Mouse (Mus musculus): ENCODE data around the gene Ptprd. TPM values are rescaled to one million over a fixed set of nuclear protein-coding genes. Genes with fewer than 3 reads are reported as not detected.

The Ptprd gene
- polyA plus RNA-seq, 1 experiment = not detected

- H3K9me3 ChIP-seq = peaks cover 4% of the 10 kb centered on the region; the same call in 1 of the 2 replicates
- no peaks in the 10 kb centered on the region for H3K36me3 ChIP-seq (replicated peaks; ENCODE audit: low read length)
- TF ChIP-seq FLI1 (IDR thresholded peaks at IDR 0.05; ENCODE audit: low read length) = no peak
- TF ChIP-seq GATA1 (IDR thresholded peaks at IDR 0.05; ENCODE audit: borderline replicate concordance, low read length) = no peak
- H3K4me1 ChIP-seq = no peaks in the 10 kb centered on the region
- no peak overlapping the region for H3K4me3 ChIP-seq (replicated peaks)
- H3K27me3 ChIP-seq (replicated peaks) = no peaks in the 10 kb centered on the region
Observed at GRCm38 (mm10) chr4:76410053-76410452, 1801.7 kb downstream of the Ptprd start.

GRCm38 (mm10) chr4:76409159-76409558 is 1802.6 kb downstream of the Ptprd start:
- Histone ChIP-seq H3K9me3 (peaks cover 4% of the 10 kb centered on the region; the same call in 1 of the 2 replicates), H3K4me3 (replicated peaks) (no peak overlapping the region), H3K4me1 (no peaks in the 10 kb centered on the region), H3K36me3 (replicated peaks; ENCODE audit: low read length) (no peaks in the 10 kb centered on the region), H3K27me3 (replicated peaks) (no peaks in the 10 kb centered on the region)
- TF ChIP-seq FLI1 (IDR thresholded peaks at IDR 0.05; ENCODE audit: low read length) (no peak), GATA1 (IDR thresholded peaks at IDR 0.05; ENCODE audit: borderline replicate concordance, low read length) (no peak)

- Histone ChIP-seq H3K4me3 (replicated peaks) (no peak overlapping the region), H3K27me3 (replicated peaks) (no peaks in the 10 kb centered on the region), H3K4me1 (no peaks in the 10 kb centered on the region), H3K36me3 (replicated peaks; ENCODE audit: low read length) (no peaks in the 10 kb centered on the region), H3K9me3 (peaks cover 4% of the 10 kb centered on the region; the same call in 1 of the 2 replicates)
- TF ChIP-seq FLI1 (IDR thresholded peaks at IDR 0.05; ENCODE audit: low read length) (no peak), GATA1 (IDR thresholded peaks at IDR 0.05; ENCODE audit: borderline replicate concordance, low read length) (no peak)
Observed at GRCm38 (mm10) chr4:76405862-76406454, 1805.8 kb downstream of the Ptprd start.

- Histone ChIP-seq H3K4me3 (replicated peaks) (no peak overlapping the region), H3K36me3 (replicated peaks; ENCODE audit: low read length) (no peaks in the 10 kb centered on the region), H3K27me3 (replicated peaks) (no peaks in the 10 kb centered on the region), H3K9me3 (peaks cover 4% of the 10 kb centered on the region; the same call in 1 of the 2 replicates), H3K4me1 (no peaks in the 10 kb centered on the region)
- TF ChIP-seq FLI1 (IDR thresholded peaks at IDR 0.05; ENCODE audit: low read length) = no peak
- no peak for TF ChIP-seq GATA1 (IDR thresholded peaks at IDR 0.05; ENCODE audit: borderline replicate concordance, low read length)
Observed at GRCm38 (mm10) chr4:76403219-76403618, 1808.5 kb downstream of the Ptprd start.

- Histone ChIP-seq H3K4me1 (no peaks in the 10 kb centered on the region), H3K4me3 (replicated peaks) (no peak overlapping the region), H3K36me3 (replicated peaks; ENCODE audit: low read length) (no peaks in the 10 kb centered on the region), H3K9me3 (no peaks in the 10 kb centered on the region), H3K27me3 (replicated peaks) (no peaks in the 10 kb centered on the region)
- TF ChIP-seq FLI1 (IDR thresholded peaks at IDR 0.05; ENCODE audit: low read length) = no peak
- TF ChIP-seq GATA1 (IDR thresholded peaks at IDR 0.05; ENCODE audit: borderline replicate concordance, low read length) = no peak
Observed at GRCm38 (mm10) chr4:76387887-76388286, 1823.9 kb downstream of the Ptprd start.

GRCm38 (mm10) chr4:76386978-76387824 is 1824.6 kb downstream of the Ptprd start:
- TF ChIP-seq GATA1 (IDR thresholded peaks at IDR 0.05; ENCODE audit: borderline replicate concordance, low read length) = no peak
- TF ChIP-seq FLI1 (IDR thresholded peaks at IDR 0.05; ENCODE audit: low read length) = no peak
- Histone ChIP-seq H3K36me3 (replicated peaks; ENCODE audit: low read length) (no peaks in the 10 kb centered on the region), H3K4me3 (replicated peaks) (no peak overlapping the region), H3K4me1 (no peaks in the 10 kb centered on the region), H3K9me3 (no peaks in the 10 kb centered on the region), H3K27me3 (replicated peaks) (no peaks in the 10 kb centered on the region)

- H3K4me1 ChIP-seq = no peaks in the 10 kb centered on the region
- H3K27me3 ChIP-seq (replicated peaks) = no peaks in the 10 kb centered on the region
- no peak for TF ChIP-seq GATA1 (IDR thresholded peaks at IDR 0.05; ENCODE audit: borderline replicate concordance, low read length)
- TF ChIP-seq FLI1 (IDR thresholded peaks at IDR 0.05; ENCODE audit: low read length) = no peak
- H3K9me3 ChIP-seq = no peaks in the 10 kb centered on the region
- H3K36me3 ChIP-seq (replicated peaks; ENCODE audit: low read length) = no peaks in the 10 kb centered on the region
- H3K4me3 ChIP-seq (replicated peaks) = no peak overlapping the region
Observed at GRCm38 (mm10) chr4:76385818-76386217, 1825.9 kb downstream of the Ptprd start.

GRCm38 (mm10) chr4:76380312-76380917 is 1831.3 kb downstream of the Ptprd start:
- Histone ChIP-seq H3K9me3 (peaks cover 3% of the 10 kb centered on the region; the same call in 1 of the 2 replicates), H3K4me1 (no peaks in the 10 kb centered on the region), H3K36me3 (replicated peaks; ENCODE audit: low read length) (no peaks in the 10 kb centered on the region), H3K27me3 (replicated peaks) (no peaks in the 10 kb centered on the region), H3K4me3 (replicated peaks) (no peak overlapping the region)
- TF ChIP-seq GATA1 (IDR thresholded peaks at IDR 0.05; ENCODE audit: borderline replicate concordance, low read length) = no peak
- TF ChIP-seq FLI1 (IDR thresholded peaks at IDR 0.05; ENCODE audit: low read length) = no peak

GRCm38 (mm10) chr4:76370041-76370880 is 1841.5 kb downstream of the Ptprd start:
- Histone ChIP-seq H3K9me3 (peaks cover 4% of the 10 kb centered on the region; the same call in 1 of the 2 replicates), H3K27me3 (replicated peaks) (no peaks in the 10 kb centered on the region)

More at GRCm38 (mm10) chr4:76370041-76370880, 1841.5 kb downstream of the Ptprd start:
- Histone ChIP-seq H3K4me1 (no peaks in the 10 kb centered on the region), H3K36me3 (replicated peaks; ENCODE audit: low read length) (no peaks in the 10 kb centered on the region), H3K4me3 (replicated peaks) (no peak overlapping the region)
- TF ChIP-seq FLI1 (IDR thresholded peaks at IDR 0.05; ENCODE audit: low read length) = no peak
- no peak for TF ChIP-seq GATA1 (IDR thresholded peaks at IDR 0.05; ENCODE audit: borderline replicate concordance, low read length)
